7 mouse cellular contexts compared by ENCODE assay signal in genomic region chr17:66233451-66233951, GRCm38 (mm10).
DNase-seq lines count a peak whose midpoint lies in the region; ATAC-seq and TF ChIP-seq lines count a peak whose summit lies in the region.

No protein-coding gene starts in this region.

- 35% methylated on average over 12 of the region's 12 CpGs for WGBS in liver, adult 2 months
- 39% methylated on average over 12 of the region's 12 CpGs for WGBS in liver, embryonic 11.5 days
- 38% methylated on average over 12 of the region's 12 CpGs for WGBS in forebrain, postnatal 0 days

- no peak overlapping the region for H3K9ac ChIP-seq in liver, adult 2 months (ENCODE audit: low read depth, low read length)
- no peak overlapping the region for H3K9ac ChIP-seq in liver, embryonic 11.5 days (ENCODE audit: low read depth, low read length)
- no peak overlapping the region for H3K9ac ChIP-seq in forebrain, postnatal 0 days

- H3K4me2 ChIP-seq in liver, embryonic 11.5 days = no peak overlapping the region
- H3K4me2 ChIP-seq in forebrain, postnatal 0 days (ENCODE audit: low read depth) = peak overlapping the region; percentile 30

- H3K9me3 ChIP-seq in liver, embryonic 11.5 days (ENCODE audit: control insufficient read depth, low read length) = no peaks in the 10 kb centered on the region
- no peaks in the 10 kb centered on the region for H3K9me3 ChIP-seq in forebrain, postnatal 0 days (ENCODE audit: low read length)

- ATAC-seq in liver, embryonic 11.5 days (replicated peaks; ENCODE audit: low FRiP score) = no peak
- ATAC-seq in forebrain, postnatal 0 days = peak; percentile 80

- no peak overlapping the region for H3K27ac ChIP-seq in liver, adult 2 months (replicated peaks; ENCODE audit: insufficient read depth, low read depth, low read length)
- no peak overlapping the region for H3K27ac ChIP-seq in liver, embryonic 11.5 days (ENCODE audit: low read depth, low read length)
- H3K27ac ChIP-seq in forebrain, postnatal 0 days (ENCODE audit: low read depth, low read length) = no peak overlapping the region

- no peak for TF ChIP-seq POLR2A in liver, adult 2 months (IDR thresholded peaks at IDR 0.05; ENCODE audit: extremely low read depth, insufficient read depth, low read length)

- H3K4me3 ChIP-seq in liver, adult 2 months (ENCODE audit: insufficient read depth, low read depth, low read length) = no peak overlapping the region
- H3K4me3 ChIP-seq in liver, embryonic 11.5 days (ENCODE audit: low read depth, low read length) = no peak overlapping the region
- H3K4me3 ChIP-seq in forebrain, postnatal 0 days (ENCODE audit: low read depth, low read length) = no peak overlapping the region

- H3K27me3 ChIP-seq in liver, adult 2 months (ENCODE audit: control insufficient read depth, insufficient read depth, low read length) = no peaks in the 10 kb centered on the region
- H3K27me3 ChIP-seq in liver, embryonic 11.5 days (replicated peaks; ENCODE audit: control insufficient read depth, insufficient read depth, low read length) = no peaks in the 10 kb centered on the region; the same call in 1 of the 2 replicates
- H3K27me3 ChIP-seq in forebrain, postnatal 0 days (ENCODE audit: insufficient read depth, low read length) = no peaks in the 10 kb centered on the region

- TF ChIP-seq CTCF in liver, adult 2 months (IDR thresholded peaks at IDR 0.05; ENCODE audit: low read depth, low read length) = no peak
- peak; percentile 17; the same call in 1 of the 2 replicates for TF ChIP-seq CTCF in forebrain, postnatal 0 days (IDR thresholded peaks at IDR 0.05; ENCODE audit: low read depth)

- H3K4me1 ChIP-seq in liver, adult 2 months (ENCODE audit: control insufficient read depth, insufficient read depth, low read length) = no peaks in the 10 kb centered on the region
- no peaks in the 10 kb centered on the region for H3K4me1 ChIP-seq in liver, embryonic 11.5 days (replicated peaks; ENCODE audit: control insufficient read depth, insufficient read depth, low read length)
- H3K4me1 ChIP-seq in forebrain, postnatal 0 days (ENCODE audit: insufficient read depth) = no peaks in the 10 kb centered on the region

- no peaks in the 10 kb centered on the region for H3K79me2 ChIP-seq in liver, adult 2 months (ENCODE audit: control insufficient read depth, insufficient read depth, low read length)

- peak; percentile 52 for DNase-seq in liver, adult 2 months (ENCODE audit: extremely low read depth, low read depth, low spot score)
- no peak for DNase-seq in liver, embryonic 11.5 days (ENCODE audit: low spot score)
- DNase-seq in ZHBTc4 (ENCODE audit: low read depth, low spot score) = peak; percentile 75
- peak; percentile 72 for DNase-seq in forebrain, postnatal 0 days
- DNase-seq in kidney, postnatal 14 days = peak; percentile 20
- DNase-seq in c-Kit-positive CD71-positive TER-119-positive erythroid progenitor cells, embryonic 14.5 days (ENCODE audit: low spot score) = no peak
- DNase-seq in B cell, adult 2 months = no peak

- H3K36me3 ChIP-seq in liver, adult 2 months (ENCODE audit: control insufficient read depth, insufficient read depth, low read length) = no peaks in the 10 kb centered on the region
- H3K36me3 ChIP-seq in liver, embryonic 11.5 days (ENCODE audit: control insufficient read depth, insufficient read depth, low read length) = no peaks in the 10 kb centered on the region
- no peaks in the 10 kb centered on the region for H3K36me3 ChIP-seq in forebrain, postnatal 0 days (ENCODE audit: insufficient read depth)

Comparison
In these comparisons a context has a peak if more than half of its experiments do, and no peak if none do; other contexts are left out.
1. DNase-seq: peak in liver, adult 2 months (single experiment), ZHBTc4 (single experiment), forebrain, postnatal 0 days (single experiment) and kidney, postnatal 14 days (single experiment); none in liver, embryonic 11.5 days (single experiment), c-Kit-positive CD71-positive TER-119-positive erythroid progenitor cells, embryonic 14.5 days (single experiment) and B cell, adult 2 months (0 of 2).